In the genomic region with DNA sequence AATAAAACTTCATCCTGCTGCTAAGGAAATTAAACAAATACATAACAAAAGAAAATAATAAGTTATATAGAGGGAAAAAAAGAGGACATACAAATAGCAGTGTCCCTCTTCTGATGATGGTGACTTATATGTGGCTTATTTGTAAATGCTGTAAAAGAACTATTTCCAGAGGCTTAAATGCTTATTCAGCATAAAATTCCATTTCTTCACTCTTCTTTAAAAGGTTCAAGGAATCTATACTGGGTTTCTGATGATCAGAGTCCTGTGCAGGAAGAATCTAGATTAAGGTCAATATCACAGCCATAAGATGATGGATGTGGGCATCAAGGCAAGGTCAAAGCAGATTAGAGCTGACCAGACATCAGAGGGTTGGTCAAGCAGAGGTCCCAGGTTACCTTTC, we compare ENCODE assay signal across 17 mouse cellular contexts.
DNase-seq lines count a peak whose midpoint lies in the region; ATAC-seq and TF ChIP-seq lines count a peak whose summit lies in the region.
"Had no signal": no experiment of that assay in that cellular context is flagged by ENCODE, and none has a peak within 500 bp of the region (broad histone marks: within the 10 kb centered on the region; RNA-seq: fewer than 3 reads in every experiment).

No protein-coding gene starts in this region.

- no peak for TF ChIP-seq EP300 in CH12.LX (IDR thresholded peaks at IDR 0.05; ENCODE audit: low read length)

- H3K27me3 ChIP-seq in CH12.LX (replicated peaks): peaks cover 88% of the 10 kb centered on the region
- no peaks in the 10 kb centered on the region for H3K27me3 ChIP-seq in intestine, postnatal 0 days (replicated peaks; ENCODE audit: control insufficient read depth, insufficient read depth, low read length)
- H3K27me3 ChIP-seq: Patski had no signal

- no peak overlapping the region for H3K4me3 ChIP-seq in CH12.LX (replicated peaks in 1 of 3; ENCODE audit: low read depth in 2 of 3, low read length in 2 of 3, poor library complexity in 1 of 3)
- H3K4me3 ChIP-seq in ES-E14 (ENCODE audit: insufficient read depth in 1 of 2, low read depth in 1 of 2, low read length in 2 of 2, poor library complexity in 1 of 2, severe bottlenecking in 1 of 2): no peak overlapping the region
- H3K4me3 ChIP-seq in intestine, postnatal 0 days (ENCODE audit: low read depth, low read length): no peak overlapping the region

- no peak for TF ChIP-seq CTCF in CH12.LX (conservative IDR thresholded peaks at IDR 0.05 in 1 of 2, IDR thresholded peaks at IDR 0.05 in 1 of 2; ENCODE audit: low read depth in 2 of 2, low read length in 2 of 2)
- no peak for TF ChIP-seq CTCF in intestine, postnatal 0 days (IDR thresholded peaks at IDR 0.05; ENCODE audit: low read depth)

- no peak for TF ChIP-seq POLR2A in CH12.LX (IDR thresholded peaks at IDR 0.05; ENCODE audit: low read depth, low read length)

- H3K79me2 ChIP-seq in CH12.LX (replicated peaks; ENCODE audit: control insufficient read depth, extremely low read depth, insufficient read depth, poor library complexity, severe bottlenecking): no peaks in the 10 kb centered on the region

- H3K9ac ChIP-seq in CH12.LX (ENCODE audit: insufficient read depth, low read depth) (no peak overlapping the region), ES-E14 (ENCODE audit: insufficient read depth, low read depth, low read length, poor library complexity, severe bottlenecking) (no peak overlapping the region)
- H3K9ac ChIP-seq in intestine, postnatal 0 days (ENCODE audit: low read depth, low read length): no peak overlapping the region

- in situ Hi-C loops in CH12.LX (cut with MboI; ENCODE audit: low pct_ligation_motif_present, low pct_unique_long_range_greater_than_20kb, low sequenced_read_pairs): no loop called here
- in situ Hi-C loops in ES-E14 (cut with MboI; ENCODE audit: low sequenced_read_pairs in 2 of 2, unreplicated experiment in 2 of 2): no loop called here

- TF ChIP-seq RAD21 in CH12.LX (IDR thresholded peaks at IDR 0.05; ENCODE audit: low read depth, low read length): no peak

- DNase-seq in CH12.LX (ENCODE audit: extremely low read depth) (no peak), ES-E14 (ENCODE audit: low read depth, low spot score) (no peak)
- no peak for DNase-seq in layer of hippocampus, postnatal 36 days
- DNase-seq: adrenal gland, adult 2 months; adrenal gland, adult 8-10 months; adrenal gland, postnatal 25 days; B cell, adult 2 months; cerebellum, adult 11 months; cerebellum, adult 11-12 months; cerebellum, adult 18-20 months; cerebellum, adult 2 months; cerebellum, adult 8-10 months had no signal

- ATAC-seq in intestine, postnatal 0 days: no peak
- ATAC-seq: activated CD4-positive, CD25-positive, alpha-beta regulatory T cell, adult 4 months; CD4-positive, CD25-positive, alpha-beta regulatory T cell, adult 4 months; Patski had no signal

- no peaks in the 10 kb centered on the region for H3K36me3 ChIP-seq in CH12.LX (replicated peaks in 1 of 2; ENCODE audit: control insufficient read depth in 1 of 2, insufficient read depth in 1 of 2, low read length in 1 of 2)
- no peaks in the 10 kb centered on the region for H3K36me3 ChIP-seq in ES-E14 (ENCODE audit: control insufficient read depth, insufficient read depth, low read length, poor library complexity, severe bottlenecking)
- no peaks in the 10 kb centered on the region for H3K36me3 ChIP-seq in intestine, postnatal 0 days (ENCODE audit: control insufficient read depth, insufficient read depth)
- H3K36me3 ChIP-seq: G1E had no signal

- dilution Hi-C loops in CH12.LX (cut with MboI; ENCODE audit: extremely low pct_ligation_motif_present, extremely low pct_unique_long_range_greater_than_20kb, low sequenced_read_pairs): no loop called here

- H3K27ac ChIP-seq in CH12.LX (ENCODE audit: insufficient read depth, low read depth) (no peak overlapping the region), ES-E14 (ENCODE audit: insufficient read depth, low read depth, low read length, poor library complexity, severe bottlenecking) (no peak overlapping the region)
- no peak overlapping the region for H3K27ac ChIP-seq in intestine, postnatal 0 days (ENCODE audit: low read depth, low read length)

- H3K9me3 ChIP-seq in CH12.LX (replicated peaks; ENCODE audit: low read length) (no peaks in the 10 kb centered on the region), ES-E14 (ENCODE audit: control insufficient read depth, insufficient read depth, low read depth, low read length) (no peaks in the 10 kb centered on the region)
- no peaks in the 10 kb centered on the region for H3K9me3 ChIP-seq in intestine, postnatal 0 days (ENCODE audit: control insufficient read depth)
- H3K9me3 ChIP-seq: G1E had no signal

- no peaks in the 10 kb centered on the region for H3K4me1 ChIP-seq in CH12.LX (ENCODE audit: control insufficient read depth in 1 of 2, insufficient read depth in 2 of 2)
- no peaks in the 10 kb centered on the region for H3K4me1 ChIP-seq in ES-E14 (ENCODE audit: control insufficient read depth in 2 of 2, insufficient read depth in 2 of 2, low read length in 2 of 2, poor library complexity in 1 of 2)
- no peaks in the 10 kb centered on the region for H3K4me1 ChIP-seq in intestine, postnatal 0 days (replicated peaks; ENCODE audit: control insufficient read depth, insufficient read depth, low read length)

- H3K4me2 ChIP-seq in CH12.LX (ENCODE audit: insufficient read depth, low read depth, poor library complexity, severe bottlenecking): no peak overlapping the region
- no peak overlapping the region for H3K4me2 ChIP-seq in intestine, postnatal 0 days (replicated peaks; ENCODE audit: low read depth)

TF ChIP-seq in CH12.LX, 34 proteins besides CTCF, POLR2A, EP300 and RAD21:
- no peak for TF ChIP-seq NELFE (IDR thresholded peaks at IDR 0.05; ENCODE audit: low read depth, low read length)
- TF ChIP-seq MYC (IDR thresholded peaks at IDR 0.05; ENCODE audit: low read depth, low read length): no peak
- TF ChIP-seq JUN (IDR thresholded peaks at IDR 0.05; ENCODE audit: insufficient read depth, low read depth, low read length): no peak
- TF ChIP-seq MAFK (IDR thresholded peaks at IDR 0.05; ENCODE audit: insufficient replicate concordance, low read length): peak; percentile 85
- no peak for TF ChIP-seq TBP (conservative IDR thresholded peaks at IDR 0.05; ENCODE audit: low read depth, low read length)
- TF ChIP-seq UBTF (IDR thresholded peaks at IDR 0.05; ENCODE audit: low read depth, low read length): no peak

TF ChIP-seq in ES-E14, 5 proteins besides CTCF, POLR2A, EP300 and RAD21:
- TF ChIP-seq CHD2 (IDR thresholded peaks at IDR 0.05; ENCODE audit: low read depth, low read length): no peak
- TF ChIP-seq MAFK (IDR thresholded peaks at IDR 0.05; ENCODE audit: insufficient read depth, low read depth, low read length): peak; percentile 77
